In genomic region chrX:169927110-169927817, GRCm38 (mm10) we compare ENCODE assay signal across 21 mouse cellular contexts.
DNase-seq lines count a peak whose midpoint lies in the region; TF ChIP-seq lines count a peak whose summit lies in the region.
"Had no signal": no experiment of that assay in that cellular context is flagged by ENCODE, and none has a peak within 500 bp of the region (broad histone marks: within the 10 kb centered on the region; RNA-seq: fewer than 3 reads in every experiment).

No protein-coding gene starts in this region.

- H3K27me3 ChIP-seq in E14TG2a.4 (ENCODE audit: insufficient read depth, low read length) = no peaks in the 10 kb centered on the region
- H3K27me3 ChIP-seq: heart, embryonic 15.5 days; neural tube, embryonic 12.5 days had no signal

- peak overlapping the region; percentile 37 for H3K4me3 ChIP-seq in layer of hippocampus, adult 2 months
- H3K4me3 ChIP-seq in E14TG2a.4 (replicated peaks; ENCODE audit: low read length) = peak overlapping the region; percentile 32
- peak overlapping the region; percentile 13; the same call in 1 of the 2 replicates for H3K4me3 ChIP-seq in cortical plate, adult 2 months (ENCODE audit: insufficient read depth, low read length)
- H3K4me3 ChIP-seq: erythroblast, embryonic 14.5 days; heart, embryonic 15.5 days; hindbrain, embryonic 12.5 days; neural tube, embryonic 12.5 days had no signal

- no peak for TF ChIP-seq CTCF in layer of hippocampus, adult 2 months (conservative IDR thresholded peaks at IDR 0.05)
- TF ChIP-seq CTCF in E14TG2a.4 (conservative IDR thresholded peaks at IDR 0.05; ENCODE audit: low read length) = no peak
- no peak for TF ChIP-seq CTCF in cortical plate, adult 2 months (IDR thresholded peaks at IDR 0.05; ENCODE audit: extremely low read depth, insufficient read depth, low read length)

- peak; percentile 10 to 43 for DNase-seq in cerebellum, postnatal 10 days
- no peak for DNase-seq in cerebellum, adult 11 months
- DNase-seq in layer of hippocampus, adult 2 months (ENCODE audit: low spot score in 2 of 2) = no peak
- DNase-seq in layer of hippocampus, postnatal 36 days = no peak
- DNase-seq in embryo, embryonic 9.5 days (ENCODE audit: extremely low spot score) = no peak
- DNase-seq in spleen, adult 18-20 months = no peak
- DNase-seq: adrenal gland, adult 2 months; heart, adult 11 months; kidney, adult 11 months; kidney, postnatal 14 days; layer of hippocampus, adult 9-11 months; liver; lung, embryonic 14.5 days had no signal

- H3K9me3 ChIP-seq in E14TG2a.4 (ENCODE audit: low read length) = no peaks in the 10 kb centered on the region
- H3K9me3 ChIP-seq: heart, embryonic 15.5 days; hindbrain, embryonic 12.5 days; neural tube, embryonic 12.5 days had no signal

- H3K27ac ChIP-seq in layer of hippocampus, adult 2 months = peak overlapping the region; percentile 51; the same call in 1 of the 2 replicates
- no peak overlapping the region for H3K27ac ChIP-seq in cortical plate, adult 2 months (ENCODE audit: insufficient read depth, low read length)
- H3K27ac ChIP-seq: heart, embryonic 15.5 days; hindbrain, embryonic 12.5 days; macrophage; neural tube, embryonic 12.5 days; stomach, postnatal 0 days had no signal

- H3K4me1 ChIP-seq in E14TG2a.4 (replicated peaks; ENCODE audit: low read depth, low read length) = no peaks in the 10 kb centered on the region; the same call in 1 of the 2 replicates
- H3K4me1 ChIP-seq in cortical plate, adult 2 months (ENCODE audit: control insufficient read depth, insufficient read depth, low read length) = no peaks in the 10 kb centered on the region

- TF ChIP-seq POLR2A in cortical plate, adult 2 months (IDR thresholded peaks at IDR 0.05; ENCODE audit: extremely low read depth, insufficient read depth, low read length) = no peak

- H3K36me3 ChIP-seq in E14TG2a.4 (ENCODE audit: insufficient read depth, low read length) = no peaks in the 10 kb centered on the region
- H3K36me3 ChIP-seq: heart, embryonic 15.5 days; hindbrain, embryonic 12.5 days; neural tube, embryonic 12.5 days had no signal

Comparison
In these comparisons a context has a peak if more than half of its experiments do, and no peak if none do; other contexts are left out.
1. DNase-seq: peak in cerebellum, postnatal 10 days (2 of 2); none in cerebellum, adult 11 months (single experiment), layer of hippocampus, adult 2 months (0 of 2), layer of hippocampus, postnatal 36 days (0 of 2), embryo, embryonic 9.5 days (single experiment) and spleen, adult 18-20 months (0 of 2).
2. Peak in every context shown above with its lines, with median percentiles within 50 percentile points of each other: H3K4me3 ChIP-seq.